ENCODE assay signal across 24 mouse cellular contexts in genomic region chr4:138201696-138202095, GRCm38 (mm10). TPM values are rescaled to one million over a fixed set of nuclear protein-coding genes. Genes with fewer than 3 reads are reported as not detected.
A peak's percentile ranks its signal among the peaks of the same experiment; 100 is the strongest.
DNase-seq lines count a peak whose midpoint lies in the region; ATAC-seq lines count a peak whose summit lies in the region.
"Had no signal": no experiment of that assay in that cellular context is flagged by ENCODE, and none has a peak within 500 bp of the region (broad histone marks: within the 10 kb centered on the region; RNA-seq: fewer than 3 reads in every experiment).

No protein-coding gene starts in this region.

- no peak for ATAC-seq in heart, embryonic 13.5 days (ENCODE audit: extremely low read depth, insufficient number of reproducible peaks, low FRiP score, low TSS enrichment)
- ATAC-seq in embryonic facial prominence, embryonic 15.5 days (ENCODE audit: insufficient number of reproducible peaks, low FRiP score, low TSS enrichment, low read depth): no peak
- ATAC-seq: CD4-positive, CD25-positive, alpha-beta regulatory T cell, adult 4 months; forebrain, embryonic 15.5 days; intestine, postnatal 0 days had no signal

- H3K4me3 ChIP-seq in heart, embryonic 13.5 days: no peak overlapping the region
- no peak overlapping the region for H3K4me3 ChIP-seq in heart, embryonic 10.5 days
- no peak overlapping the region for H3K4me3 ChIP-seq in embryonic facial prominence, embryonic 15.5 days (replicated peaks)
- H3K4me3 ChIP-seq: embryonic facial prominence, embryonic 13.5 days; forebrain, embryonic 12.5 days; forebrain, embryonic 15.5 days; heart, adult 2 months; hindbrain, embryonic 12.5 days; hindbrain, embryonic 15.5 days had no signal

- H3K9ac ChIP-seq in heart, embryonic 13.5 days: no peak overlapping the region
- no peak overlapping the region for H3K9ac ChIP-seq in embryonic facial prominence, embryonic 15.5 days
- H3K9ac ChIP-seq: embryonic facial prominence, embryonic 13.5 days; forebrain, embryonic 12.5 days; forebrain, embryonic 15.5 days; hindbrain, embryonic 12.5 days; hindbrain, embryonic 15.5 days had no signal

- no peak for DNase-seq in heart, embryonic 10.5 days (ENCODE audit: low spot score)
- DNase-seq in ZHBTc4 (ENCODE audit: low read depth, low spot score): peak; percentile 18
- no peak for DNase-seq in frontal cortex, postnatal 14 days (ENCODE audit: low spot score in 2 of 2)
- DNase-seq in kidney, postnatal 25 days: no peak
- DNase-seq: adrenal gland, postnatal 10 days; adrenal gland, postnatal 36 days; cerebellum, adult 18-20 months; cerebellum, adult 9-10 months; cerebellum, postnatal 14 days; gastrocnemius, postnatal 10 days; gastrocnemius, postnatal 36 days; heart, adult 2 months; heart, postnatal 14 days; kidney, adult 2 months had no signal

- H3K36me3 ChIP-seq in heart, embryonic 13.5 days: peaks cover 95% of the 10 kb centered on the region
- peaks cover 94% of the 10 kb centered on the region for H3K36me3 ChIP-seq in heart, embryonic 10.5 days
- peaks cover 83% of the 10 kb centered on the region for H3K36me3 ChIP-seq in embryonic facial prominence, embryonic 15.5 days

- H3K9me3 ChIP-seq in heart, embryonic 13.5 days: no peaks in the 10 kb centered on the region
- no peaks in the 10 kb centered on the region for H3K9me3 ChIP-seq in heart, embryonic 10.5 days
- no peaks in the 10 kb centered on the region for H3K9me3 ChIP-seq in embryonic facial prominence, embryonic 15.5 days (replicated peaks)
- H3K9me3 ChIP-seq: embryonic facial prominence, embryonic 13.5 days; forebrain, embryonic 12.5 days; forebrain, embryonic 15.5 days; hindbrain, embryonic 12.5 days; hindbrain, embryonic 15.5 days had no signal

- WGBS in heart, embryonic 13.5 days: 43% methylated on average over 9 of the region's 9 CpGs
- WGBS in heart, embryonic 10.5 days: 63% methylated on average over 9 of the region's 9 CpGs
- 51% methylated on average over 9 of the region's 9 CpGs for WGBS in embryonic facial prominence, embryonic 15.5 days

- no peaks in the 10 kb centered on the region for H3K27me3 ChIP-seq in heart, embryonic 13.5 days (replicated peaks)
- no peaks in the 10 kb centered on the region for H3K27me3 ChIP-seq in heart, embryonic 10.5 days (ENCODE audit: insufficient read depth, poor library complexity, severe bottlenecking)
- no peaks in the 10 kb centered on the region for H3K27me3 ChIP-seq in embryonic facial prominence, embryonic 15.5 days
- H3K27me3 ChIP-seq: embryonic facial prominence, embryonic 13.5 days; forebrain, embryonic 12.5 days; forebrain, embryonic 15.5 days; hindbrain, embryonic 12.5 days; hindbrain, embryonic 15.5 days had no signal

- no peaks in the 10 kb centered on the region for H3K4me1 ChIP-seq in heart, embryonic 13.5 days
- H3K4me1 ChIP-seq in heart, embryonic 10.5 days: 0 out of 2 replicates have a peak, but pooled peaks cover 3% of the 10 kb centered on the region
- H3K4me1 ChIP-seq in embryonic facial prominence, embryonic 15.5 days: no peaks in the 10 kb centered on the region
- H3K4me1 ChIP-seq: embryonic facial prominence, embryonic 13.5 days; forebrain, embryonic 12.5 days; forebrain, embryonic 15.5 days; hindbrain, embryonic 12.5 days; hindbrain, embryonic 15.5 days had no signal

- no peak overlapping the region for H3K4me2 ChIP-seq in heart, embryonic 13.5 days
- H3K4me2 ChIP-seq in embryonic facial prominence, embryonic 15.5 days (replicated peaks): no peak overlapping the region
- H3K4me2 ChIP-seq: embryonic facial prominence, embryonic 13.5 days; forebrain, embryonic 12.5 days; forebrain, embryonic 15.5 days; heart, embryonic 11.5 days; hindbrain, embryonic 12.5 days; hindbrain, embryonic 15.5 days had no signal

- peak overlapping the region; percentile 28; the same call in 1 of the 2 replicates for H3K27ac ChIP-seq in heart, embryonic 13.5 days (replicated peaks)
- no peak overlapping the region for H3K27ac ChIP-seq in heart, embryonic 10.5 days
- H3K27ac ChIP-seq in embryonic facial prominence, embryonic 15.5 days (replicated peaks): 0 out of 2 replicates have a peak overlapping the region, but pooled peaks have one; percentile 3
- H3K27ac ChIP-seq: embryonic facial prominence, embryonic 13.5 days; forebrain, embryonic 12.5 days; forebrain, embryonic 15.5 days; heart, adult 2 months; hindbrain, embryonic 12.5 days; hindbrain, embryonic 15.5 days had no signal

RNA-seq across cellular contexts. Expression of gene Hp1bp3, which starts 14.4 kb away (rescaled TPM):
- polyA plus RNA-seq in heart, embryonic 13.5 days (2015; fragmentation: Nextera tagmentation; extraction: Ambion mirVana): 94.5 and 104 TPM in 2 replicates
- 90.6 and 104 TPM in 2 replicates for polyA plus RNA-seq in heart, embryonic 10.5 days (2016; fragmentation: Nextera tagmentation; extraction: Ambion mirVana)
- polyA plus RNA-seq in embryonic facial prominence, embryonic 15.5 days (2015; fragmentation: Nextera tagmentation; extraction: Ambion mirVana): 153 and 157 TPM in 2 replicates

RNA-seq across cellular contexts. Expression of gene Sh2d5, which starts 48.5 kb away (rescaled TPM):
- 0.31 and 0.37 TPM in 2 replicates for polyA plus RNA-seq in heart, embryonic 13.5 days (2015; fragmentation: Nextera tagmentation; extraction: Ambion mirVana)
- 0.65 and 0.89 TPM in 2 replicates for polyA plus RNA-seq in heart, embryonic 10.5 days (2016; fragmentation: Nextera tagmentation; extraction: Ambion mirVana)
- polyA plus RNA-seq in embryonic facial prominence, embryonic 15.5 days (2015; fragmentation: Nextera tagmentation; extraction: Ambion mirVana): 0.49 and 0.50 TPM in 2 replicates

RNA-seq across cellular contexts. Expression of gene Kif17, which starts 48.5 kb away (rescaled TPM):
- 0.76 and 0.79 TPM in 2 replicates for polyA plus RNA-seq in heart, embryonic 13.5 days (2015; fragmentation: Nextera tagmentation; extraction: Ambion mirVana)
- 0.60 and 0.64 TPM in 2 replicates for polyA plus RNA-seq in heart, embryonic 10.5 days (2016; fragmentation: Nextera tagmentation; extraction: Ambion mirVana)
- 2.0 and 2.3 TPM in 2 replicates for polyA plus RNA-seq in embryonic facial prominence, embryonic 15.5 days (2015; fragmentation: Nextera tagmentation; extraction: Ambion mirVana)
